Mouse (Mus musculus) midbrain, embryonic 13.5 days (tissue): Measurements from ENCODE around the gene Osbpl8. TPM values are rescaled to one million over a fixed set of nuclear protein-coding genes. Genes with fewer than 3 reads are reported as not detected.

Source experiments
- ATAC-seq: fragments of 200-750 bp; cut with Nextera tagmentation; 2 replicates; pipeline ENCODE4 v1.8.0; 2017; ENCODE audit warnings: mild to moderate bottlenecking, moderate TSS enrichment, moderate library complexity
- H3K27ac ChIP-seq: fragments of 300-500 bp; sonication (generic); 2 replicates; pipeline ENCODE4 v1.5.1; 2015; ENCODE audit warnings: inconsistent platforms, mild to moderate bottlenecking, moderate library complexity
- H3K27me3 ChIP-seq: fragments of 300-500 bp; sonication (generic); 2 replicates; pipeline ENCODE4 v1.6.1; 2015; ENCODE audit warnings: mild to moderate bottlenecking, inconsistent platforms
- H3K36me3 ChIP-seq: fragments of 300-500 bp; sonication (generic); 2 replicates; pipeline ENCODE4 v1.6.1; 2015; ENCODE audit warnings: mild to moderate bottlenecking, inconsistent platforms
- H3K4me1 ChIP-seq: fragments of 300-500 bp; sonication (generic); replicated peaks from 2 replicates; pipeline ENCODE4 v1.6.1; 2015; ENCODE audit warnings: inconsistent platforms
- H3K4me2 ChIP-seq: fragments of 300-500 bp; sonication (generic); replicated peaks from 2 replicates; pipeline ENCODE4 v1.6.1; 2015; ENCODE audit warnings: moderate library complexity, mild to moderate bottlenecking, inconsistent platforms
- H3K4me3 ChIP-seq: fragments of 300-500 bp; sonication (generic); replicated peaks from 2 replicates; pipeline ENCODE4 v1.5.1; 2015; ENCODE audit warnings: mild to moderate bottlenecking, inconsistent platforms
- H3K9ac ChIP-seq: fragments of 300-500 bp; sonication (generic); replicated peaks from 2 replicates; pipeline ENCODE4 v1.6.1; 2015; ENCODE audit warnings: mild to moderate bottlenecking, inconsistent platforms
- H3K9me3 ChIP-seq: fragments of 300-500 bp; sonication (generic); 2 replicates; pipeline ENCODE4 v1.6.1; 2016; ENCODE audit warnings: mild to moderate bottlenecking, inconsistent platforms
- WGBS: fragments of 180-500 bp; shearing (Covaris S2); methylation state at CpG from one replicate; pipeline ENCODE4 v1.1.7; 2015; 5-methylcytosine and 5-hydroxymethylcytosine counted together
- polyA plus RNA-seq: library from polyadenylated mRNA; unstranded; fragments of >200 nt; fragmentation: Nextera tagmentation; extraction: Ambion mirVana; gene quantifications from 2 replicates; pipeline ENCODE4 v1.2.1, GENCODE M21; 2015

Osbpl8 gene
- polyA plus RNA-seq, 1 experiment from 2014 or later: 18.5 TPM

GRCm38 (mm10) chr10:111171246-111171934 lies 6.8 kb downstream of the Osbpl8 start:
- WGBS: 96% methylated on average over 15 of the region's 15 CpGs
- peaks cover 4% of the 10 kb centered on the region for H3K4me1 ChIP-seq
- no peaks in the 10 kb centered on the region for H3K9me3 ChIP-seq
- H3K27me3 ChIP-seq: no peaks in the 10 kb centered on the region
- no peak overlapping the region for H3K4me2 ChIP-seq
- H3K36me3 ChIP-seq: no peaks in the 10 kb centered on the region
- H3K9ac ChIP-seq: no peak overlapping the region
- H3K4me3 ChIP-seq: no peak overlapping the region
- H3K27ac ChIP-seq: no peak overlapping the region
- ATAC-seq: no peak

GRCm38 (mm10) chr10:111173589-111174247 lies 9.2 kb downstream of the Osbpl8 start:
- Histone ChIP-seq H3K9me3 (no peaks in the 10 kb centered on the region), H3K4me1 (no peaks in the 10 kb centered on the region), H3K27ac (no peak overlapping the region), H3K4me3 (no peak overlapping the region), H3K27me3 (no peaks in the 10 kb centered on the region), H3K36me3 (no peaks in the 10 kb centered on the region), H3K4me2 (no peak overlapping the region), H3K9ac (no peak overlapping the region)
- no peak for ATAC-seq
- 89% methylated on average over 7 of the region's 7 CpGs for WGBS

GRCm38 (mm10) chr10:111177336-111177735 lies 12.8 kb downstream of the Osbpl8 start:
- no peaks in the 10 kb centered on the region for H3K27me3 ChIP-seq
- H3K9me3 ChIP-seq: no peaks in the 10 kb centered on the region
- no peak overlapping the region for H3K4me3 ChIP-seq
- ATAC-seq: no peak
- H3K4me2 ChIP-seq: no peak overlapping the region
- H3K27ac ChIP-seq: no peak overlapping the region
- no peak overlapping the region for H3K9ac ChIP-seq
- peaks cover 9% of the 10 kb centered on the region; the same call in 1 of the 2 replicates for H3K4me1 ChIP-seq
- no peaks in the 10 kb centered on the region for H3K36me3 ChIP-seq
- WGBS: 89% methylated on average over 8 of the region's 8 CpGs

- 95% methylated on average over 7 of the region's 7 CpGs for WGBS
Observed at GRCm38 (mm10) chr10:111178024-111178423, 13.5 kb downstream of the Osbpl8 start.

GRCm38 (mm10) chr10:111180633-111181032 lies 16.1 kb downstream of the Osbpl8 start:
- Histone ChIP-seq H3K4me1 (peaks cover 12% of the 10 kb centered on the region; the same call in 1 of the 2 replicates), H3K4me2 (no peak overlapping the region), H3K36me3 (no peaks in the 10 kb centered on the region), H3K9ac (no peak overlapping the region), H3K27ac (no peak overlapping the region), H3K27me3 (no peaks in the 10 kb centered on the region), H3K4me3 (no peak overlapping the region), H3K9me3 (no peaks in the 10 kb centered on the region)
- ATAC-seq: peak; percentile 72
- 16% methylated on average over 3 of the region's 3 CpGs for WGBS

More at GRCm38 (mm10) chr10:111178024-111178423, 13.5 kb downstream of the Osbpl8 start:
- Histone ChIP-seq H3K4me2 (no peak overlapping the region), H3K9me3 (no peaks in the 10 kb centered on the region), H3K4me1 (peaks cover 9% of the 10 kb centered on the region; the same call in 1 of the 2 replicates), H3K27me3 (no peaks in the 10 kb centered on the region), H3K9ac (no peak overlapping the region), H3K36me3 (no peaks in the 10 kb centered on the region), H3K4me3 (no peak overlapping the region), H3K27ac (no peak overlapping the region)
- no peak for ATAC-seq

- Histone ChIP-seq H3K9ac (no peak overlapping the region), H3K27me3 (no peaks in the 10 kb centered on the region), H3K9me3 (no peaks in the 10 kb centered on the region), H3K4me1 (peaks cover 24% of the 10 kb centered on the region; the same call in 1 of the 2 replicates), H3K27ac (no peak overlapping the region), H3K4me3 (no peak overlapping the region), H3K36me3 (no peaks in the 10 kb centered on the region), H3K4me2 (no peak overlapping the region)
- WGBS: 80% methylated on average over 7 of the region's 7 CpGs
- no peak for ATAC-seq
Observed at GRCm38 (mm10) chr10:111183634-111184270, 19.2 kb downstream of the Osbpl8 start.

- Histone ChIP-seq H3K9me3 (no peaks in the 10 kb centered on the region), H3K36me3 (no peaks in the 10 kb centered on the region), H3K4me2 (no peak overlapping the region), H3K4me1 (peaks cover 27% of the 10 kb centered on the region), H3K27ac (no peak overlapping the region), H3K9ac (no peak overlapping the region), H3K4me3 (no peak overlapping the region), H3K27me3 (no peaks in the 10 kb centered on the region)
- ATAC-seq: no peak
- 100% methylated on average over 1 of the region's 1 CpGs for WGBS
Observed at GRCm38 (mm10) chr10:111185574-111186269, 21.2 kb downstream of the Osbpl8 start.

GRCm38 (mm10) chr10:111189022-111189555 lies 24.5 kb downstream of the Osbpl8 start:
- H3K9me3 ChIP-seq: no peaks in the 10 kb centered on the region
- no peaks in the 10 kb centered on the region for H3K27me3 ChIP-seq
- H3K4me1 ChIP-seq: peaks cover 28% of the 10 kb centered on the region
- no peak overlapping the region for H3K4me2 ChIP-seq
- no peak for ATAC-seq
- no peak overlapping the region for H3K27ac ChIP-seq
- no peak overlapping the region for H3K9ac ChIP-seq
- H3K4me3 ChIP-seq: no peak overlapping the region
- no peaks in the 10 kb centered on the region for H3K36me3 ChIP-seq
- 81% methylated on average over 4 of the region's 4 CpGs for WGBS

- peak overlapping the region; percentile 54; the same call in 1 of the 2 replicates for H3K27ac ChIP-seq
- H3K4me1 ChIP-seq: peaks cover 35% of the 10 kb centered on the region
- no peaks in the 10 kb centered on the region for H3K9me3 ChIP-seq
- no peaks in the 10 kb centered on the region for H3K27me3 ChIP-seq
- no peaks in the 10 kb centered on the region for H3K36me3 ChIP-seq
- 62% methylated on average over 6 of the region's 6 CpGs for WGBS
- no peak overlapping the region for H3K9ac ChIP-seq
- no peak overlapping the region for H3K4me3 ChIP-seq
- H3K4me2 ChIP-seq: no peak overlapping the region
- ATAC-seq: peak; percentile 60
Observed at GRCm38 (mm10) chr10:111190110-111190795, 25.7 kb downstream of the Osbpl8 start.

GRCm38 (mm10) chr10:111193536-111193935 lies 29.0 kb downstream of the Osbpl8 start:
- H3K36me3 ChIP-seq: no peaks in the 10 kb centered on the region
- peaks cover 24% of the 10 kb centered on the region for H3K4me1 ChIP-seq
- ATAC-seq: no peak
- no peak overlapping the region for H3K9ac ChIP-seq
- H3K27me3 ChIP-seq: no peaks in the 10 kb centered on the region
- H3K4me3 ChIP-seq: no peak overlapping the region
- no peaks in the 10 kb centered on the region for H3K9me3 ChIP-seq
- no peak overlapping the region for H3K27ac ChIP-seq
- 74% methylated on average over 4 of the region's 4 CpGs for WGBS
- no peak overlapping the region for H3K4me2 ChIP-seq

GRCm38 (mm10) chr10:111196191-111196590 lies 31.6 kb downstream of the Osbpl8 start:
- Histone ChIP-seq H3K4me2 (no peak overlapping the region), H3K4me1 (peaks cover 10% of the 10 kb centered on the region), H3K9me3 (no peaks in the 10 kb centered on the region), H3K27ac (no peak overlapping the region), H3K4me3 (no peak overlapping the region), H3K9ac (no peak overlapping the region), H3K36me3 (no peaks in the 10 kb centered on the region), H3K27me3 (no peaks in the 10 kb centered on the region)
- WGBS: 96% methylated on average over 2 of the region's 2 CpGs
- ATAC-seq: 0 out of 2 replicates have a peak, but pooled peaks have one; percentile 14
